Mouse (Mus musculus) hindbrain, embryonic 14.5 days (tissue): Measurements from ENCODE around the gene Fndc8. TPM values are rescaled to one million over a fixed set of nuclear protein-coding genes. Genes with fewer than 3 reads are reported as not detected.
A peak's percentile ranks its signal among the peaks of the same experiment; 100 is the strongest.

Source experiments
- ATAC-seq: fragments of 200-750 bp; cut with Nextera tagmentation; 2 replicates; pipeline ENCODE4 v1.8.0; 2017; ENCODE audit warnings: moderate number of reproducible peaks, mild to moderate bottlenecking, moderate TSS enrichment, moderate library complexity; ENCODE audit not compliant: low FRiP score
- DNase-seq: peaks from one replicate; pipeline ENCODE4 v3.0.0-alpha.2; 2015; ENCODE audit warnings: low spot score
- H3K27ac ChIP-seq: fragments of 300-500 bp; sonication (generic); 2 replicates; pipeline ENCODE4 v1.5.1; 2014; ENCODE audit warnings: mild to moderate bottlenecking, moderate library complexity
- H3K27me3 ChIP-seq: fragments of 300-500 bp; sonication (generic); 2 replicates; pipeline ENCODE4 v1.6.1; 2014; ENCODE audit warnings: mild to moderate bottlenecking, low read length, mixed read lengths; ENCODE audit not compliant: control insufficient read depth, insufficient read depth
- H3K36me3 ChIP-seq: fragments of 300-500 bp; sonication (generic); replicated peaks from 2 replicates; pipeline ENCODE4 v1.6.1; 2014; ENCODE audit not compliant: control insufficient read depth, insufficient read depth
- H3K4me1 ChIP-seq: fragments of 300-500 bp; sonication (generic); replicated peaks from 2 replicates; pipeline ENCODE4 v1.6.1; 2014; ENCODE audit warnings: antibody characterized with exemption, low read length, mixed read lengths; ENCODE audit not compliant: control insufficient read depth, insufficient read depth
- H3K4me2 ChIP-seq: fragments of 300-500 bp; sonication (generic); replicated peaks from 2 replicates; pipeline ENCODE4 v1.6.1; 2014; ENCODE audit warnings: mild to moderate bottlenecking, moderate library complexity
- H3K4me3 ChIP-seq: fragments of 300-500 bp; sonication (generic); replicated peaks from 2 replicates; pipeline ENCODE4 v1.5.1; 2014; ENCODE audit warnings: mild to moderate bottlenecking, low read length
- H3K9ac ChIP-seq: fragments of 300-500 bp; sonication (generic); 2 replicates; pipeline ENCODE4 v1.6.1; 2014
- H3K9me3 ChIP-seq: fragments of 300-500 bp; sonication (generic); 2 replicates; pipeline ENCODE4 v1.6.1; 2016; ENCODE audit warnings: low read length; ENCODE audit not compliant: control insufficient read depth
- WGBS: fragments of 180-500 bp; shearing (Covaris S2); extraction: QIAGEN DNeasy Blood & Tissue Kit; methylation state at CpG from one replicate; pipeline ENCODE4 v1.1.7; 2014; 5-methylcytosine and 5-hydroxymethylcytosine counted together
- polyA plus RNA-seq: library from polyadenylated mRNA; unstranded; fragments of >200 nt; fragmentation: Nextera tagmentation; extraction: Ambion mirVana; gene quantifications from 2 replicates; pipeline ENCODE4 v1.2.1, GENCODE M21; 2014

The Fndc8 gene
- polyA plus RNA-seq, result 0.37 and 0.77 TPM in 2 replicates

DNA sequence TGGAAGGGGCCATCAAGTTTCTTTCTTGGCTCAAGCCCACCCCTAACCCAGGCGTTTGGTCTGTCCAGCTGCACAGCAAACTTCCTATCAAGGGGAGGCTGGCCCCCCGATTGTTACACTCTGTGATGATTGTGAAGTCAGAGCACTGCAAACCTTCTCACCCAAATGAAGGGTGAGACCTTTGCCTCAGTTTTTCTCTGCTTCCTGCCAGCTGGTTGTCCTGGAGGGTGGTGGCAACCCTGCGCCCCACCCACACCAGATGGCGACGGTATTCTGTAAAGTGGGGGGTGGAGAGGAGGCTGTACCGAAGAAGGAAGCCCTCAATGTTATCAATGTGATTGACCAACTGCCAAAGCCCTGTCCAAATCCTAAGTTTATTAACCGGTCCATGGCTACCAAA lies at the start of gene Fndc8:
Gene Fndc8, plus strand, starts transcription at position 189 of the 400 bp plus-strand sequence.
- H3K27me3 ChIP-seq, result 0 out of 2 replicates have a peak, but pooled peaks cover 6% of the 10 kb centered on the region
- H3K9me3 ChIP-seq, result no peaks in the 10 kb centered on the region
- 63% methylated on average over 7 of the region's 7 CpGs for WGBS
- peaks cover 18% of the 10 kb centered on the region for H3K4me1 ChIP-seq
- H3K36me3 ChIP-seq, result 0 out of 2 replicates have a peak, but pooled peaks cover under 1% of the 10 kb centered on the region
- no peak within 1 kb of the TSS for H3K4me2 ChIP-seq
- no peak for ATAC-seq
- H3K27ac ChIP-seq, result no peak within 1 kb of the TSS
- H3K9ac ChIP-seq, result no peak within 1 kb of the TSS
- DNase-seq, result no peak
- H3K4me3 ChIP-seq, result no peak within 1 kb of the TSS

DNA sequence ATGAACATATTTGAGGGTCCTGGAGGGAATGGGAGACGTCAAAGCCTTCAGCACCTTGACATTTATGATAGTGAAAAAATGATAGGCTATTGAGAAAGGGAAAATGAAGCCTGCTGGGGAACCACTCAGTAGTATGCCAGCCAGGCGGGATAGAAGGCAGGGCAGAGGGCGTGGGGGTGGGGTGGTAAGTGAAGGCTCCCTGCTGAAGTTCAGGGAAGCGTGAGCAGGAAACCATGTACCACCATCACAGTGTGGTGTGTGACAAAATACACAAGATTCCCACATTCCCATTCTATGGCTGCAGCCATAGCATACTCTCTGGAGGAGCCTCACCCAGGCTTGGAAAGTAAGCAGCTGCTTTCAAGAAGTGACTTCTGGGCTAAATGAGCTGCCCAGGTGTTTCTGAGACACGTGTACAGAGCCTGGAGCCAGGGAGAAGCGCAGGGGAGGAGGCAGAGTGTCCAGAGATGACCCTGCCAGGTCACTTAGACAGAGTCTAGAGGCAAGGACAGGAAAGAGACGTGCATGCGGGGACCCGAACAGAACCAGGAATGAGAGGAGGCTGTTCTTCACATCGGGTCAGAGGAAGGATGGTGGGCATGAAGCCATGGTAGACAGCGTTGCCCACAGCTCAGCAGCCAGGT lies 47.0 kb upstream of the Fndc8 start:
- H3K4me2 ChIP-seq, result 0 out of 2 replicates have a peak overlapping the region, but pooled peaks have one; percentile 26
- no peaks in the 10 kb centered on the region for H3K36me3 ChIP-seq
- no peak for DNase-seq
- WGBS, result 67% methylated on average over 11 of the region's 11 CpGs
- ATAC-seq, result no peak
- no peak overlapping the region for H3K9ac ChIP-seq
- no peaks in the 10 kb centered on the region for H3K27me3 ChIP-seq
- no peak overlapping the region for H3K4me3 ChIP-seq
- H3K27ac ChIP-seq, result no peak overlapping the region
- no peaks in the 10 kb centered on the region for H3K9me3 ChIP-seq
- peaks cover 16% of the 10 kb centered on the region for H3K4me1 ChIP-seq

DNA sequence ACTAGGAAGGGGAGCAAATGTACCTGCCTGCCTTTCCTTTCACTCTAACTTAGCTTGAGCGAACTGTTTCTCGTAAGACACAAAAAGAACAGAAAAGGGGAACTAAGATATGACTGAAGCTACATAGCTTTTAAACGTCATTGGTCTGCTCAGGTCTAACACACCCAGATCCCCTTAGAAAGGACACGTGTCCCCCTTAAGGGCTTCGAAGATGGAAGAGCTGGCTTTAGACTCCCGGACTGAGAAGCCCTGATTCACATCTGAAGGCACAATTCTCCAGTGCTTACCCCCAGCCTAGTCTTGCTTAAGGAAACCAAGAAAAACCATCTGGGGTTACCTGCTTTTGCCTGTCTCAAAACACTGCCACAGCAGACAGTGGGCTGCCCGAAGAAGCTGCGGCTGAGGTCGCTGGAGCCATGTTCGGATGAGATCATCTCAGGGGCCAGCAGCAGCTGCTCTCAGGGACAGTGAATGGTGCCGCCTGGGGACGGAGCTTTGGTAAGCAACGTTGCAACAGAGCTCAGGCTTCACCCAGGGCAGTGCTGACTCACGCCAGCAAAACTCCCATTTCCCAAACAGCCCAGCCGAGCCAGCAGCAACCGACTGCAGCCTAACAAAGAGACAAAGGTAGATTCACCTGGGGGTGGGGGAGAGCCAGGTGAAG lies 46.4 kb upstream of the Fndc8 start:
- no peaks in the 10 kb centered on the region for H3K27me3 ChIP-seq
- DNase-seq, result no peak
- WGBS, result 30% methylated on average over 16 of the region's 16 CpGs
- no peaks in the 10 kb centered on the region for H3K36me3 ChIP-seq
- H3K9ac ChIP-seq, result peak overlapping the region; percentile 34
- peak overlapping the region; percentile 26 for H3K4me2 ChIP-seq
- H3K27ac ChIP-seq, result peak overlapping the region; percentile 30; the same call in 1 of the 2 replicates
- no peaks in the 10 kb centered on the region for H3K9me3 ChIP-seq
- 0 out of 2 replicates have a peak overlapping the region, but pooled peaks have one; percentile 11 for H3K4me3 ChIP-seq
- peaks cover 22% of the 10 kb centered on the region for H3K4me1 ChIP-seq
- no peak for ATAC-seq

DNA sequence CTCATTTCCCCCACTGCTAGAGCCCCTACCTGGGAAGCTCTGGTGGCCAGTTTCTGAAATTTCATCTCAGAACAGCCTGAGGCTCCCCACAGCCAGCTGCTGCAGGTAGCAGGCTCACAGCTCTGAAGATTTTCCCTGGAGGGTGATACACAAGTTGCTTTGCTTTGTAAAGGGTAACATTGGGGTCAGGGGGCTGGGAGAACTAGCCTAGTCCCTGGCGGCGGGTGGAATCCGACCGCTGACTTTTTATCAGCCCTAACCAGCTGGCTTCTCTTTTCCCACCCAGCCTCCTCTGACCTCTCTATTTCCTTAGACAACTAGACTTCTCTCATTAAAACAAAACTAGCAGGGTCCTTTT lies 45.9 kb upstream of the Fndc8 start:
- Histone ChIP-seq H3K4me1 (peaks cover 22% of the 10 kb centered on the region), H3K27ac (peak overlapping the region; percentile 30; the same call in 1 of the 2 replicates), H3K27me3 (no peaks in the 10 kb centered on the region), H3K4me3 (no peak overlapping the region), H3K36me3 (no peaks in the 10 kb centered on the region), H3K4me2 (peak overlapping the region; percentile 26), H3K9ac (peak overlapping the region; percentile 34), H3K9me3 (no peaks in the 10 kb centered on the region)
- no peak for ATAC-seq
- WGBS, result 48% methylated on average over 4 of the region's 4 CpGs
- no peak for DNase-seq

DNA sequence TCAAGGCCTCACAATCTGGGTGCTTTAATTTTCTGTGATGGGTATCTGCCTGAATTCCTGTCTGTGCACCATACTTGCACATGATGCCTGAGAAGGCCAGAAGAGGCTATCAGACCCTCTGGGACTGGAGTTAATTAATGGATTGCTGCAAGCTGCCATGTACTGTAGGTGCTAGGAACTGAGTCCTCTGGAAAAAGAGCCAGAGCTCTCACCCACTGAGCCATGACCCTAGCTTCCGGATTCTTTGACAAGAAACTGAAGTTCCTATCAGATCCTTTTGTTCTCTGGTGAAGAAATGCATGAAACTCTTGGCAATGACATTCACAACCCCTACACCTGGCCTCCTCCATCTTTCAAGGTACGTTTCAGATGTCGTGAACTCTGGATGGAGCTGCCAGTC lies 45.0 kb upstream of the Fndc8 start:
- WGBS, result 76% methylated on average over 3 of the region's 3 CpGs
- DNase-seq, result no peak
- ATAC-seq, result no peak
- H3K4me1 ChIP-seq, result peaks cover 22% of the 10 kb centered on the region
- H3K27ac ChIP-seq, result no peak overlapping the region
- no peak overlapping the region for H3K4me2 ChIP-seq
- H3K9ac ChIP-seq, result no peak overlapping the region
- H3K27me3 ChIP-seq, result no peaks in the 10 kb centered on the region
- no peak overlapping the region for H3K4me3 ChIP-seq
- no peaks in the 10 kb centered on the region for H3K36me3 ChIP-seq
- no peaks in the 10 kb centered on the region for H3K9me3 ChIP-seq

DNA sequence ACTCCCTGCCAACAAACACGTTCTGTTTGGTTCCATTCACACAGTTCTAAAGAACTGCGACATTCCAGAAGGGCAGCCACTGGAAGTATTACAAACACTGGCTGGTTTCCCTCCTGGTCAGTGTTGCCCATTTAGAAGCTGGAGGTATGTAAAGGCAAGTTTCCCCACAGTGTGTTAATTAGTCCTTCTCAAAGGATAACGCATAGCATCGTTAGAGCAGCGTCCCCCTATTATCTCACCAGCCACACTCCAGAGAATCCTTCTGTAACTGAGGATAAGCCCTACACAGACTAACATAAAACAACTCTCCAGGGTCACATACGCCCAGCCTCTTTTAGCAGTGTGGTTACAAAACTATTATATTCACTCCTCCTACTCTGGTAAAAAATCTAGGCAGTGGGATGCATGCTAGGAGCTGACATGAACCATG lies 44.3 kb upstream of the Fndc8 start:
- no peak overlapping the region for H3K9ac ChIP-seq
- peaks cover 22% of the 10 kb centered on the region for H3K4me1 ChIP-seq
- 26% methylated on average over 6 of the region's 6 CpGs for WGBS
- H3K4me2 ChIP-seq, result no peak overlapping the region
- no peak overlapping the region for H3K4me3 ChIP-seq
- no peak for DNase-seq
- no peak for ATAC-seq
- H3K9me3 ChIP-seq, result no peaks in the 10 kb centered on the region
- no peaks in the 10 kb centered on the region for H3K36me3 ChIP-seq
- H3K27me3 ChIP-seq, result no peaks in the 10 kb centered on the region
- no peak overlapping the region for H3K27ac ChIP-seq

DNA sequence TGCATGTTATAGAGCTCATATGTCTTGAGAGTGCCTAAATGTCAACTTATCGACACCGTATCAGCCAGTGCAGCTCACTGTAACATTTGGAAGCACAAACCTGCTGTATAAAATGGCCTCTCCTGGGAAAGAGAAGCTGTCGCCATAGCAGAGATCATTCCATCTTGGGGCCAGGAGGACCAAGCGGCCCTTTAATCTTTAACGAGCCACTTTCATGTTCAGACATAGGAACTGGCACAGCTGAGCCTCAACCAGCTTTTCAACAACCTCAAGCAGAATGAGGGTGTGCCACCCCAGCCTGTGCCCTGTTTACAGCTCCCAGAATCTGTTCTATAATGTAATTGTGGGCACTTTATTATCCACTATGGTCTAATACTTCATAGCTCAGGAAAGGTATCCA lies 41.7 kb upstream of the Fndc8 start:
- Histone ChIP-seq H3K4me3 (no peak overlapping the region), H3K9me3 (no peaks in the 10 kb centered on the region), H3K4me2 (no peak overlapping the region), H3K4me1 (peaks cover 16% of the 10 kb centered on the region), H3K27me3 (no peaks in the 10 kb centered on the region), H3K36me3 (no peaks in the 10 kb centered on the region), H3K27ac (peak overlapping the region; percentile 32; the same call in 1 of the 2 replicates), H3K9ac (no peak overlapping the region)
- 46% methylated on average over 5 of the region's 5 CpGs for WGBS
- DNase-seq (no peak), ATAC-seq (no peak)

DNA sequence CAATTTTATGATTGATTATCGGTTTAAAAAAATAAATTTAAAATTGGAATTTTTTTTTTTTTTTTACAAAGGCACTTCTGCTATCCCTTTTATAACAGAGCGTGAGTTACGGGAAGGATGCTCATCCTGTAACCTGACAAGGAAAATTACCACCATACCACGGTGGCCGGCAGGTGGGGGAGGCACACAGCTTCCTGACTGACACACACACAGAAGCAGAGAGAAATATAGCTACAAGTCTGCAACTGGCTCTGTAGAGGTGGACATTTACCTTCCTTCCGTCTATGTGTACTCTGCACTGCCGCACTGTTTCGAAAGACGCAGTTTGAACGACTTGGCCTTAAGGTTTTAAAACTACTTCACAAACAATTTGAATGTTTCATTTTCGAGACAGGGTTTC lies 39.8 kb upstream of the Fndc8 start:
- no peak for ATAC-seq

DNA sequence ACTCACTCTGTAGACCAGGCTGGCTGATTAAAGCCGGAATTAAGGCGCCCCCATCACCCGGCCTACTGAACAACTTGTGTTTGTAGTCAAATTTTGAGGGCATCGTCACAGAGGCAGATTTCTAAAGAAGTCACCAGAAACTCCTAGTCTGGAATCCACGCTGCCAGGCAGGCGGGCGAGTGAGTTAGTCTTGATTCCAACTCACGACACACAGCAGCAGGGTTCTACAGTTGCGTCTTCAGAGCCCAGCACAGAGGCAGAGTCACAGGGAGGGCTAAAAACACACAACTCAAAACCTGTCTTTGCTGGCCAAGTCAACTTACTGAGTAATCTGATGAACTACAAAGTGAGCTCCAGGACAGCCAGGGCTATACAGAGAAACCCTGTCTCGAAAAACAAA lies 39.4 kb upstream of the Fndc8 start:
- Histone ChIP-seq H3K27ac (no peak overlapping the region), H3K36me3 (no peaks in the 10 kb centered on the region), H3K9ac (no peak overlapping the region), H3K4me3 (no peak overlapping the region), H3K27me3 (no peaks in the 10 kb centered on the region), H3K4me1 (peaks cover 6% of the 10 kb centered on the region), H3K4me2 (no peak overlapping the region), H3K9me3 (no peaks in the 10 kb centered on the region)
- no peak for ATAC-seq
- DNase-seq, result no peak
- WGBS, result 85% methylated on average over 10 of the region's 10 CpGs

More for the DNA sequence above, 39.8 kb upstream of the Fndc8 start:
- DNase-seq, result no peak
- Histone ChIP-seq H3K4me1 (peaks cover 6% of the 10 kb centered on the region), H3K27ac (no peak overlapping the region), H3K9ac (no peak overlapping the region), H3K27me3 (no peaks in the 10 kb centered on the region), H3K4me2 (no peak overlapping the region; the same call in 1 of the 2 replicates), H3K9me3 (no peaks in the 10 kb centered on the region), H3K4me3 (no peak overlapping the region), H3K36me3 (no peaks in the 10 kb centered on the region)
- 87% methylated on average over 11 of the region's 11 CpGs for WGBS
